30 mouse cellular contexts compared by ENCODE assay signal in genomic region chr16:18639382-18639929, GRCm38 (mm10). TPM values are rescaled to one million over a fixed set of nuclear protein-coding genes. Genes with fewer than 3 reads are reported as not detected.
DNase-seq lines count a peak whose midpoint lies in the region; ATAC-seq and TF ChIP-seq lines count a peak whose summit lies in the region.
"Had no signal": no experiment of that assay in that cellular context is flagged by ENCODE, and none has a peak within 500 bp of the region (broad histone marks: within the 10 kb centered on the region; RNA-seq: fewer than 3 reads in every experiment).

No protein-coding gene starts in this region.

- no peaks in the 10 kb centered on the region for H3K27me3 ChIP-seq in intestine, embryonic 14.5 days (replicated peaks; ENCODE audit: control insufficient read depth, insufficient read depth, low read length)
- no peaks in the 10 kb centered on the region for H3K27me3 ChIP-seq in intestine, embryonic 16.5 days (replicated peaks; ENCODE audit: control insufficient read depth, insufficient read depth, low read length)
- H3K27me3 ChIP-seq in small intestine, adult 2 months (ENCODE audit: control insufficient read depth, insufficient read depth, low read length) = no peaks in the 10 kb centered on the region
- H3K27me3 ChIP-seq in forebrain, embryonic 11.5 days (ENCODE audit: control insufficient read depth, insufficient read depth, low read length) = no peaks in the 10 kb centered on the region
- H3K27me3 ChIP-seq: embryonic facial prominence, embryonic 15.5 days; forebrain, embryonic 12.5 days had no signal

- TF ChIP-seq CTCF in small intestine, adult 2 months (IDR thresholded peaks at IDR 0.05; ENCODE audit: extremely low read depth, insufficient read length, insufficient replicate concordance, low read depth, low read length) = no peak

- H3K4me1 ChIP-seq in intestine, embryonic 14.5 days (replicated peaks; ENCODE audit: control insufficient read depth, insufficient read depth, low read length) = no peaks in the 10 kb centered on the region
- 0 out of 2 replicates have a peak, but pooled peaks cover 2% of the 10 kb centered on the region for H3K4me1 ChIP-seq in intestine, embryonic 16.5 days (ENCODE audit: control insufficient read depth, insufficient read depth, low read length)
- peaks cover 48% of the 10 kb centered on the region for H3K4me1 ChIP-seq in small intestine, adult 2 months (ENCODE audit: control insufficient read depth, insufficient read depth, insufficient read length, low read length)
- no peaks in the 10 kb centered on the region for H3K4me1 ChIP-seq in forebrain, embryonic 11.5 days (replicated peaks; ENCODE audit: control insufficient read depth, insufficient read depth, low read length)
- H3K4me1 ChIP-seq: embryonic facial prominence, embryonic 13.5 days; forebrain, embryonic 12.5 days had no signal

- WGBS in intestine, embryonic 14.5 days = 59% methylated on average over 1 of the region's 1 CpGs
- WGBS in intestine, embryonic 16.5 days = 58% methylated on average over 1 of the region's 1 CpGs
- 27% methylated on average over 1 of the region's 1 CpGs for WGBS in small intestine, adult 2 months
- WGBS in forebrain, embryonic 11.5 days = 92% methylated on average over 1 of the region's 1 CpGs

- ATAC-seq in intestine, embryonic 14.5 days (replicated peaks; ENCODE audit: low FRiP score, low TSS enrichment, low read depth) = peak; percentile 86
- peak; percentile 94 for ATAC-seq in intestine, embryonic 16.5 days
- ATAC-seq in forebrain, embryonic 11.5 days (replicated peaks; ENCODE audit: low FRiP score) = no peak
- ATAC-seq: activated CD4-positive, CD25-positive, alpha-beta regulatory T cell, adult 4 months; CD4-positive, CD25-positive, alpha-beta regulatory T cell, adult 4 months; forebrain, embryonic 14.5 days; forebrain, embryonic 16.5 days; Patski had no signal

- intact Hi-C loops in left cerebral cortex, postnatal 10 days (cut with DNase I) = no loop called here

- no peaks in the 10 kb centered on the region for H3K9me3 ChIP-seq in intestine, embryonic 14.5 days (ENCODE audit: control insufficient read depth, low read length)
- no peaks in the 10 kb centered on the region for H3K9me3 ChIP-seq in intestine, embryonic 16.5 days (ENCODE audit: control insufficient read depth, low read length)
- no peaks in the 10 kb centered on the region for H3K9me3 ChIP-seq in forebrain, embryonic 11.5 days (ENCODE audit: control insufficient read depth, low read length)
- H3K9me3 ChIP-seq: embryonic facial prominence, embryonic 13.5 days; embryonic facial prominence, embryonic 15.5 days; forebrain, embryonic 12.5 days; G1E had no signal

- no peak for TF ChIP-seq POLR2A in small intestine, adult 2 months (IDR thresholded peaks at IDR 0.05; ENCODE audit: low read depth, low read length)

- no peaks in the 10 kb centered on the region for H3K36me3 ChIP-seq in intestine, embryonic 14.5 days (ENCODE audit: control insufficient read depth, insufficient read depth, low read length)
- H3K36me3 ChIP-seq in intestine, embryonic 16.5 days (ENCODE audit: control insufficient read depth, insufficient read depth, low read length) = no peaks in the 10 kb centered on the region
- H3K36me3 ChIP-seq in small intestine, adult 2 months (ENCODE audit: control insufficient read depth, insufficient read depth, low read length) = no peaks in the 10 kb centered on the region
- no peaks in the 10 kb centered on the region for H3K36me3 ChIP-seq in forebrain, embryonic 11.5 days (ENCODE audit: control insufficient read depth, insufficient read depth, low read length)
- H3K36me3 ChIP-seq: embryonic facial prominence, embryonic 13.5 days; embryonic facial prominence, embryonic 15.5 days; forebrain, embryonic 12.5 days; G1E had no signal

- H3K27ac ChIP-seq in intestine, embryonic 14.5 days (ENCODE audit: low read depth) = no peak overlapping the region
- H3K27ac ChIP-seq in intestine, embryonic 16.5 days (ENCODE audit: low read length) = 0 out of 2 replicates have a peak overlapping the region, but pooled peaks have one; percentile 39
- peak overlapping the region; percentile 85 for H3K27ac ChIP-seq in small intestine, adult 2 months (ENCODE audit: insufficient read depth, low read depth, low read length)
- no peak overlapping the region for H3K27ac ChIP-seq in forebrain, embryonic 11.5 days (ENCODE audit: low read depth, low read length)
- H3K27ac ChIP-seq: embryonic facial prominence, embryonic 13.5 days; embryonic facial prominence, embryonic 15.5 days; forebrain, embryonic 12.5 days had no signal

- no peak overlapping the region for H3K4me3 ChIP-seq in intestine, embryonic 14.5 days (ENCODE audit: low read depth, low read length)
- H3K4me3 ChIP-seq in intestine, embryonic 16.5 days (ENCODE audit: low read length) = no peak overlapping the region
- H3K4me3 ChIP-seq in small intestine, adult 2 months (ENCODE audit: low read depth, low read length) = no peak overlapping the region
- H3K4me3 ChIP-seq in forebrain, embryonic 11.5 days (ENCODE audit: low read depth, low read length) = no peak overlapping the region
- H3K4me3 ChIP-seq: embryonic facial prominence, embryonic 13.5 days; embryonic facial prominence, embryonic 15.5 days; erythroblast, embryonic 14.5 days; forebrain, embryonic 12.5 days had no signal

- peak; percentile 33 for DNase-seq in heart, adult 11 months
- DNase-seq in heart, adult 18-20 months = no peak
- DNase-seq in intestine, embryonic 14.5 days (ENCODE audit: low spot score) = no peak
- no peak for DNase-seq in left cerebral cortex, postnatal 10 days (ENCODE audit: extremely low spot score in 1 of 2, low spot score in 2 of 2)
- DNase-seq in forebrain, embryonic 11.5 days (ENCODE audit: low spot score) = no peak
- DNase-seq: adrenal gland, adult 8-10 months; adrenal gland, postnatal 25 days; B cell, adult 2 months; cerebellum, adult 11 months; cerebellum, adult 18-20 months; cerebellum, adult 8-10 months; cerebellum, adult 9-11 months; cerebellum, postnatal 14 days; cerebellum, postnatal 36 days; embryo, embryonic 11 days had no signal

- no peak overlapping the region for H3K4me2 ChIP-seq in intestine, embryonic 14.5 days (ENCODE audit: low read length)
- H3K4me2 ChIP-seq in intestine, embryonic 16.5 days (ENCODE audit: low read depth, low read length) = no peak overlapping the region
- no peak overlapping the region for H3K4me2 ChIP-seq in forebrain, embryonic 11.5 days (ENCODE audit: low read depth, low read length, severe bottlenecking)
- H3K4me2 ChIP-seq: embryonic facial prominence, embryonic 13.5 days; embryonic facial prominence, embryonic 15.5 days; forebrain, embryonic 12.5 days had no signal

- H3K9ac ChIP-seq in intestine, embryonic 14.5 days (ENCODE audit: low read length) = no peak overlapping the region
- no peak overlapping the region for H3K9ac ChIP-seq in intestine, embryonic 16.5 days (ENCODE audit: low read depth, low read length)
- H3K9ac ChIP-seq in forebrain, embryonic 11.5 days (ENCODE audit: low read length) = no peak overlapping the region
- H3K9ac ChIP-seq: embryonic facial prominence, embryonic 13.5 days; embryonic facial prominence, embryonic 15.5 days; forebrain, embryonic 12.5 days had no signal

RNA-seq across cellular contexts. Expression of gene Sept5, which starts 9.7 kb away (rescaled TPM):
- total RNA-seq in heart, adult 18-20 months (2021) = 1 to 10 TPM; 3.9 to 4.1 TPM
- 29.3 and 29.9 TPM in 2 replicates for polyA plus RNA-seq in intestine, embryonic 14.5 days (2014; fragmentation: Nextera tagmentation; extraction: Ambion mirVana)
- polyA plus RNA-seq in intestine, embryonic 16.5 days (2015; fragmentation: Nextera tagmentation; extraction: Ambion mirVana) = 52.2 and 52.5 TPM in 2 replicates
- 64.1 and 381 TPM in 2 replicates for polyA plus RNA-seq in small intestine, adult 2 months (2012; rRNA removed)
- 100 to 1,000 TPM; 703 to 707 TPM for total RNA-seq in left cerebral cortex, postnatal 10 days (2021)
- 44.2 and 48.2 TPM in 2 replicates for polyA plus RNA-seq in forebrain, embryonic 11.5 days (2014; fragmentation: Nextera tagmentation; extraction: Ambion mirVana)
- polyA plus RNA-seq: erythroblast, embryonic 14.5 days; G1E had no signal

RNA-seq across cellular contexts. Expression of gene Gm49601, which starts 13.2 kb away (rescaled TPM):
- 1 to 10 TPM in 1 of 2 experiments, under 1 TPM in 1; 0.15 to 1.1 TPM for total RNA-seq in heart, adult 18-20 months (2021)
- polyA plus RNA-seq in intestine, embryonic 14.5 days (2014; fragmentation: Nextera tagmentation; extraction: Ambion mirVana) = 2.0 and 2.2 TPM in 2 replicates
- polyA plus RNA-seq in intestine, embryonic 16.5 days (2015; fragmentation: Nextera tagmentation; extraction: Ambion mirVana) = 4.1 and 4.5 TPM in 2 replicates
- 22.7 and 156 TPM in 2 replicates for polyA plus RNA-seq in small intestine, adult 2 months (2012; rRNA removed)
- total RNA-seq in left cerebral cortex, postnatal 10 days (2021) = 100 to 1,000 TPM; 130 to 132 TPM
- 2.8 and 3.4 TPM in 2 replicates for polyA plus RNA-seq in forebrain, embryonic 11.5 days (2014; fragmentation: Nextera tagmentation; extraction: Ambion mirVana)
- total RNA-seq: common myeloid progenitor, adult 5-6 weeks had no signal
- polyA plus RNA-seq: activated CD4-positive, CD25-positive, alpha-beta regulatory T cell, adult 4 months; CD4-positive, CD25-positive, alpha-beta regulatory T cell, adult 4 months; G1E had no signal

RNA-seq across cellular contexts. Expression of gene Gp1bb, which starts 17.3 kb away (rescaled TPM):
- under 1 TPM; 0.27 to 0.67 TPM for total RNA-seq in heart, adult 18-20 months (2021)
- 1.9 and 2.0 TPM in 2 replicates for polyA plus RNA-seq in intestine, embryonic 14.5 days (2014; fragmentation: Nextera tagmentation; extraction: Ambion mirVana)
- 1.6 TPM in 2 replicates for polyA plus RNA-seq in intestine, embryonic 16.5 days (2015; fragmentation: Nextera tagmentation; extraction: Ambion mirVana)
- polyA plus RNA-seq in small intestine, adult 2 months (2012; rRNA removed) = 35.8 and 580 TPM in 2 replicates
- 1 to 10 TPM; 3.5 to 4.9 TPM for total RNA-seq in left cerebral cortex, postnatal 10 days (2021)
- polyA plus RNA-seq in forebrain, embryonic 11.5 days (2014; fragmentation: Nextera tagmentation; extraction: Ambion mirVana) = 5.3 and 6.0 TPM in 2 replicates
- total RNA-seq: adrenal gland, adult 18-20 months; adrenal gland, adult 8-10 months; adrenal gland, postnatal 25 days; CH12.LX had no signal
- polyA plus RNA-seq: activated CD4-positive, CD25-positive, alpha-beta regulatory T cell, adult 4 months; CD4-positive, CD25-positive, alpha-beta regulatory T cell, adult 4 months had no signal

RNA-seq across cellular contexts. Expression of gene Tbx1, which starts 49.0 kb away (rescaled TPM):
- total RNA-seq in heart, adult 18-20 months (2021) = 1 to 10 TPM; 1.1 to 1.3 TPM
- polyA plus RNA-seq in intestine, embryonic 14.5 days (2014; fragmentation: Nextera tagmentation; extraction: Ambion mirVana) = 0.14 and 0.22 TPM in 2 replicates
- 0.09 and 0.55 TPM in 2 replicates for polyA plus RNA-seq in intestine, embryonic 16.5 days (2015; fragmentation: Nextera tagmentation; extraction: Ambion mirVana)
- 2.6 and 8.3 TPM in 2 replicates for polyA plus RNA-seq in small intestine, adult 2 months (2012; rRNA removed)
- 1 to 10 TPM; 1.5 to 1.7 TPM for total RNA-seq in left cerebral cortex, postnatal 10 days (2021)
- 0.83 and 1.3 TPM in 2 replicates for polyA plus RNA-seq in forebrain, embryonic 11.5 days (2014; fragmentation: Nextera tagmentation; extraction: Ambion mirVana)
- total RNA-seq: adrenal gland, adult 8-10 months; adrenal gland, postnatal 25 days; common myeloid progenitor, adult 5-6 weeks had no signal
- polyA plus RNA-seq: activated CD4-positive, CD25-positive, alpha-beta regulatory T cell, adult 4 months; CD4-positive, CD25-positive, alpha-beta regulatory T cell, adult 4 months; erythroblast, embryonic 14.5 days; G1E had no signal

Comparison
In these comparisons a context has a peak if more than half of its experiments do, and no peak if none do; other contexts are left out.
1. H3K27ac ChIP-seq: peak in intestine, embryonic 16.5 days (single experiment) and small intestine, adult 2 months (single experiment); none in intestine, embryonic 14.5 days (single experiment) and forebrain, embryonic 11.5 days (single experiment).